Mouse (Mus musculus) erythroblast, adult 5-6 weeks (primary cell): ENCODE measurements around the gene Nmrk1. TPM values are rescaled to one million over a fixed set of nuclear protein-coding genes. Genes with fewer than 3 reads are reported as not detected.

Source experiments
- ATAC-seq: replicated peaks from 2 replicates; pipeline ENCODE4 v1.8.0; 2016; ENCODE audit warnings: moderate number of reproducible peaks, mild to moderate bottlenecking, moderate TSS enrichment, inconsistent platforms; ENCODE audit not compliant: poor library complexity, low FRiP score, severe bottlenecking
- total RNA-seq, 2 experiments: library from RNA; stranded (forward) in 1 of 2; stranded (reverse) in 1 of 2; fragments of 150-400 nt in 1 of 2; fragments of 200-764, 138-1000 nt in 1 of 2; gene quantifications; 2 replicates each; pipeline versions ENCODE4 v1.2.3 to v1.2.4; 2015 to 2017; ENCODE audit warnings: low replicate concordance in 2 of 2

Gene Nmrk1
- total RNA-seq, 2 experiments from 2014 or later, result 1.7 to 1.8 TPM

DNA sequence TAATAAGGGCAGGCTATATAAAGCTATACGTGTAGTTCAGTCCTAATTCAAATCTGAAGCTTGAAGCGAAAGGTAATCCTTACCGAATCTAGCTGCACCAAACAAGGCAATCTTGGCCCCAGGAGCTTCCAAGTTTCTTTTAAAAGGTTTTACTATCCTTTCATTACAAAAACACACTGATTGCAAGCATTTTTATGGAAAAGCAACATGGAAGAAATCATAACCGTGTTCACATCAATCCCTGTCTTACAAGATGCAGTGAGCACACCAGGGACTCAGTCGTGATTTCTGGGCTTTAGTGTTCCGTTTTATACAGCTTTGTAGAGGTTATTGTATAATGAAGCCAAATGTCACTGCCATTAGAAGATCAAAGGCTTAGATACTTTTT is 16.8 kb downstream of the Nmrk1 start:
- no peak for ATAC-seq

DNA sequence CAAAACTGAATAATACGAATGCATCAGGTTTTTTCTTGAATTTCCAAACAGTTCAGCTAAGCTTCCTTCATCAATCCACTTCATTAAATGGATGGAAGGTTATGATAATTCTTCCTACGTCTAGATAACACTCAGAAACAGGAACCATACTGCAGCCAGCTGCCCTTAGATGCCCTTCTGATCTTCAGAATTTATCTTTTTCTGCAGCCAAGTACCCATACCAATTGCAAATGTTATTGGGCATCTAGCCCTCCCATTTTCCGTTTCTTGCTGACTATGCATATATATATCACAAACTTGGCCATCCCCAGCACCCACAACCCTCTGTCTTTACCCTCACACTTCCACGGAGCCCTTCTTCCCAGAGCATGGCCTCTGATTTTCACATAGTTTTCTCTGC is 18.2 kb downstream of the Nmrk1 start:
- ATAC-seq, result no peak

DNA sequence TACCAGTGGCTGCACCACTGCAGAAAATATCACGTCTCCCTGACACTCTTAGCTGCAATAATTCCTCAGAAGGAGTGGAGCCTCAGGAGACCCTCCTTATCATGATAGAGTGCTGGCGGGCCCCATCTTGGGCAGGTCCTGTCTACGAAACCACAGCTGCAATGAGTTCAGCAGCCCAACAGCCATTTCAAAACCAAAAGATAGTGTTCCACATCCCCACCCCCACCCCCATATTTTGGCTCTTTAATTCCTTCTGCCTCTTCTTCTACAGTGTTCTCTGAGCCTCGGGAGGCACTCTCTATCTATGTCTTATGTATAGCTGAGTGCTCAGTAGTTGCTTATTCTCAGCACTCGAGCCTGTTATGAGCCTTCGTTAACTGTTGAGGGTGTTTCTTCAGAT is 18.7 kb downstream of the Nmrk1 start:
- no peak for ATAC-seq

DNA sequence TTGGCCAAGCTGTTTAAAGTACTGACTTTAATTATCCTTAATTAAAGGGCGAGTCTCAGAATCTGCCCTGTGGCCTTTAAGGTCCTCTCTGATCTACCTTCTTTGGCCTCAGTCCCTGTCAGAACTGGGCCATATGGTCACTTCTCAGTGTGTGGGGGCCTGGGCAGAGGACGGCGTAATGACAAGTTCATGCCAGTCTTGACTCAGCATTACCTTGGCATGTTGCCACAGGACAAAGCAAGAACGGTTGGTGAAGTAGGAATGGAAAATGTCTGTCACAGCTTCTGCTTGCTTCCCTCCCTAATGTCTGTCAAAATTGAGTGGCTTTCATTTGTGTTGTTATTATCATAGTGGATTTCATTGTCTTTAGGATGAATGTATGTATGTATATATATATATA is 20.8 kb downstream of the Nmrk1 start:
- peak; percentile 40; the same call in 1 of the 2 replicates for ATAC-seq

DNA sequence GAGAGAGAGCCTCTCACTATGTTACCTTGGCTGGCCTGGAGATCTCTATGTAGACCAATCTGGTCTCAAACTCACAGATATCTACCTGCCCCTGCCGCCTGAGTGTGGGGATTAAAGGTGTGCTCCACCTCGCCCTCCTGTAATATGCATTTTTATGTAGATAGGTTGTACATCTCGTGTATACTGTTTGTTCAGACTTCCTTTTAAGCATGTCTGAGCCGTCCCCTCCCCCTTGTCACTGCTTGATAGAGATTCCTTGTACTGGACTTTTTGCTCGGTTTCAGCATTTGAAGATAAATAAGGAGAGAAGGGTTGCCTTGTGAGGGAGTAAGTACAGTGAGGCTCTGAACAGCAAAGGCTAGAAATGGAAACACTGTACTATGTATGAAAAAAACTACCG is 21.3 kb downstream of the Nmrk1 start:
- ATAC-seq, result no peak

DNA sequence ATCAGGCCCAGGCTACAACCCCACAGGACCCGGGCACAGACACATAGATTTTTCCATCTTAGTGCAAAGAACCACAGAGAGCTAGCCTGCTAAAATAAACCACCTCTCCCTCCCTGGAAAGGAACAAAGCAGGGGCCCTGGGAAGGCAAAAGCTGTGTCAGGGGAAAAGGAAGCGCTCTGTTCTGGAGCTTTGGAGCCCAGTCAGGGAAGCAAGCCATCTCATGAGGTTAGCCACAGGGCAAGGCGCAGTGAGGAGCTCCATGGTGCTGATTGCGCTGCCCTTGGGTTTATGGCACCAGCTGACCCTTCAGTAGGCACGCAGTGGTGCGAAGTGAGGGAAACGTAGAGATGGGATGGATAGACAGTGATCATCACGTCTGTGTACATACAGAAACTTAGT is 22.6 kb downstream of the Nmrk1 start:
- ATAC-seq, result no peak

DNA sequence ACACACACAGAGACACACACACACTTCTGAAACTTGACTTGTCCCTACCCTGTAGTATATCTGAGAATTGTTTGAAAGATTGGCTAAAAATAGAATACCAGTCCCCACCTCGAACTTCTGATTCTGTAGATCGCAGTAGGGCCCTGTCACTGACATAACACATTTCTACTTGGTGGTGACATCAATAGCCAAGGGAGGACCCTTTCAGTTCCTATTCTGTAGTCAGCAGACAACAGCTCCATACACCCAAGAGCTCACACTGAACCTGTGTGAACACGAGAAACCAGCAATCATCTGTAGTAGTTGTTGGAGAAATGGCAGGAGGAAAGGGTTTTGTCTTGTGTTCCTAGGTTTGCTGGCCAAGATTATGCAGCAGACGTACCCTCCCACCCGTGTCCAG is 23.2 kb downstream of the Nmrk1 start:
- ATAC-seq, result no peak

DNA sequence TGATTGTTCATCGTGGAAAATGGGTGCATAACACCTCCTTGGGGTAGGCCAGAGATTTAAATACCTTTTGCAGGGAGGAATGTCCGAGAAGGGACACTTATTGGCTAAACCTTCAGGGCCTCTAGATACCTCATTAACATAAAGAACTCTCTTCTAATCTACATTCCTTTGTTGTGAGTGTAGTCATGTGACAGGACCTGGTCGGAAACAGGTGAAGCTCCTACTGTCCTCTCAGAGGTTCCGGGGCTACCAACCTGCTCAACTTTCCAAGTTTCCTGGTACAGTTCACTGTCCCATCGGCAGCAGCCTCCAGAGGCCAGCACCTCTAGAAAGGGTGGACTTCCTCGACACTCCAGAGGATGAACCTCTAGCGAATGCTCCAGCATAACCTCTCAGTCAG is 24.2 kb downstream of the Nmrk1 start:
- ATAC-seq, result no peak

DNA sequence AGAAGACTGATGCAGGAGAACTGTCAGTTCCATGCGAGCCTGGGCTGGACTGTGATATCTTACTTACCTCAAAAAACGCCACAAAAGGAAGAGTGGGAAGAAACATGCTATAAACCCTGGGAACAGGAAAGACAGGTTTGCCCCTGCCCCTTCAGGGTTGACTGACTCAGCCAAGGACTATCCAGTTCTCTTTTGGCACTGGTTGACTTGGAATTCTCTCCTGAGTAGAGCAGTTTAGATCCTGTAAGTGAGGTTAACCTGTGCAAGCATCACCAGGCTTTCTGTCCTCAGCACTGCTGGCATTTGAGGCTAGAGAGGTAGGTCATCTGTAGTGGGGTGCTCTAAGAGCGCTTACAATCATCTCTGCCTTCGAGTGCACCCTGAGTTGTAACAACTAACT is 26.7 kb downstream of the Nmrk1 start:
- no peak for ATAC-seq

DNA sequence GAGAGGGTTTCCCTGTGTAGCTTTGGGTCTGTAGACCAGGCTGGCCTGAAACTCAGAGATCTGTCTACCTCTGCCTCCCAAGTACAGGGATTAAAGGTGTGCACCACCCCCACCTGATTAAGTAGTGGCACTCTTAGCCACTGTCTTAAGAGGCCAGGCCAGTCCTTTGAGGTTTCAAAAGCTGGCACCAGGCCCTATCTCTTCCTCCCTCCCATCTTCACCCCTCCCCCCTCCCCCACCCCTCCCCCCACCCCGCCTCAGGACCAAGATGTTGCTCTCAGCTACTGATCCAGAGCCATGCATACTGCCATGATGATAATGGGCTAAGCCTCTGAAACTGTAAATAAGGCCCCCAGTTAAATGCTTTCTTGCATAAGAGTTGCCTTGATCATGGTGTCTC is 27.6 kb downstream of the Nmrk1 start:
- no peak for ATAC-seq

DNA sequence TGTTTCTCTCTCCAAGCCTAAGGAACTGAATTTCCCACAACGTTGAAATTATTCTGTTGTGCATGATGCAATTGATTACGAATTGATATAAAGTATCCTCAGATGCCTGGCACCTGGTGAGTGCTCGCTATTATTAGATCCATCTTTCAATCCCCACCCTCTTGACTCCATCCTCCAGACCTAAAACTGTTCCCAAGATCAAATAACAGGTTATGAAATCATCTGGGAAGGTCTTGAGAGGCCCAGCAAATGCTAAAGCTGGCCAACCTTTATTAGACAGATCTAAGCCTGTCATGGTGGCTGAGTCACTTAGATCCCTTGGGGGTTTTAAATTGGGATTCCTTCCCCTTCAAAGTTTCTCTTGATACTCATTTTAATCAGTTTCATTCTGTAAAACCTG is 28.7 kb downstream of the Nmrk1 start:
- no peak for ATAC-seq

DNA sequence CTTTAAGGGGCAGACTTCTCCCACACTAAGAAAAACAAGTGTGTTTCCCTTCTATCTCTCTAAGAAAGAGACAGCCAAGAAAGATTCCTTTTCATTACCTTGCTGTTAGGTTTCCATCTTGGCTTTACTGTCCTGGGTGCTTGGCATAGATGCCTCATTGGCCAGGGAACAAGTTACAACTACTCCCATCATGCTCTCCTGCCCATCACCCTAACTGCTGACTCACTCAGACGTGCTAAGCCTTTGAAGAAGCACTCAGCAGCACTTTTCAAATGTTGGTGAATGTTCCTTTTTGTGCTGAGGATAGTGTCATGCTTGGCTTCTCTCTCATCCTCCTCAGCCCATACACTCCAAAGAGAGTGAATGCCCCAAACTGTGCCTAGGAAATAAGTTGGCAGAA is 29.9 kb downstream of the Nmrk1 start:
- peak; percentile 78 for ATAC-seq

DNA sequence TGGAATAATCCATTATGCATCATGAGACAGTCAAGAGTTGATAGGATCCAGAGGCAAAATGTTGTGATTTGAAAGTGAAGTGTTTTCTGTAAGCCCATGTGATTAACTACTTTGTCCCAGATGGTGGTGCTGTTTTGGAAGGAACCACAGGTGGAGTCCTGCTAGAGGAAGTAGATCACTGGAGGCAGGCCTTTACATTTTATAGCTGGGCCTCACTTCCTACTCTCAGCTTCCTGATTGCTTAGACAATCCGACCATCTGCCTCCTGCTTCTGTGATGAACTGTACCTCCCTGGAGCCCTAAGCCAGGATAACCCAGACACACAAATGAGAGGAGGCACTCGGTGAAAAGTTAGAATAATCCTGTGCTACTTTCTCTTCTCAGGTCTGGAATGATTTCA is 32.2 kb downstream of the Nmrk1 start:
- ATAC-seq, result no peak

DNA sequence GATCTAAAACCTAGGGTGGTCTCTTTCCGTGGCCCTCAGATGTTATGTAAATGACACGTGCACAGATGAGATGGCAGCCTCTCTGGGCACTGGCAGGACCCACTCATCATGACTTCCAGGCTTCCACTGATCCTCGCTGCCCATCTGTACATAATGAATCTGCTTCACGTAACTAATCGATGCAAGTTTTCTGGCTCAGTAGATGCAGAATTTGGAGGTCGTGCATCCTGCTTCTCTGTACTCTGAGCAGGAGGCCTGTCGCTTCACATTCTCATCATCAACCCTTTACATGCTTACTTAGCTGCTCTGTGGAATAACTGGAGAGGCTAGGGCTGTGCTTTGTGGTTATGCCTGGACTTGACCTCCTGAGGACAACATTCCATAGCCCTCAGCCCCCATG is 35.2 kb downstream of the Nmrk1 start:
- ATAC-seq, result no peak

DNA sequence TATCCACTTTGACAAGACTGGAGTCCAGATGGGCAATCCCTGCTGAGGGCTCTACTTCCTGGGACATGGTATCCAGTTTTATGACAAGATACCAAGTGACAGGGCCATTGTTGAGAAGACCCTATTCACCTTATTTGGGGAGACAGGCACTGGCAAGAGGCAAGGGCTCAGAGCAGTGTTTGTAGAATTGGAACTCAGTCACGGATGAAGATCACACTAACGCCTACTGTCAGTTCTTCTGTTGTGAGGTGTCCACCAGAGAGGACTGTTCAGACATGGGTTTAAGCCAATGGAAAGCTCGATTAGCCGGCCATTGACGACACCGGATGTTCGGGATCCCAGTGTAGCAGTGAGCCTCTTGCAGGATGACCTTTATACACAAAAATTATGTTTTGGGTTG is 37.8 kb downstream of the Nmrk1 start:
- ATAC-seq, result no peak

DNA sequence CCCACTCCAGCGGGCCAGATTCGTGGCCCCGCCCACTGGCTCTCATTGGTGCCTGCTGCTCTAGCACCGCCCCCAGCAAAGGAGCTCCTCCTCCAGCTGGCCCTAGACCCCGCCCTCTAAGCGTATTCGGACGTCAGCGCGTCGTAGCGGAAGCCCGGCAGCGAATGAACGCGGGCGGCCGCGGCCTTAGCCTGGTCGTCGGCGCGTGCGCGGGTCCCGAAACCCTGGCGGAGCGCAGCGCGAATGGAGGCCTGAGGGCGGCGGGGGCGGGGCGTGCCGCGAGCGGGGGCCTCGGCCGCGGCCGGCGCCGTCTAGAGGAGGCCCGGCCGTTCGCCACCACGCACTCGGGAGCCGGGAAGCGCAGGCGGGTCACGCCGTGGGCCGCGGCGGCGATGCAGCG is 38.9 kb downstream of the Nmrk1 start, which contains the start of gene Carnmt1:
Gene Carnmt1 (plus strand): TSS at position 157 of the 400 bp plus-strand sequence.
- ATAC-seq, result peak; percentile 95

DNA sequence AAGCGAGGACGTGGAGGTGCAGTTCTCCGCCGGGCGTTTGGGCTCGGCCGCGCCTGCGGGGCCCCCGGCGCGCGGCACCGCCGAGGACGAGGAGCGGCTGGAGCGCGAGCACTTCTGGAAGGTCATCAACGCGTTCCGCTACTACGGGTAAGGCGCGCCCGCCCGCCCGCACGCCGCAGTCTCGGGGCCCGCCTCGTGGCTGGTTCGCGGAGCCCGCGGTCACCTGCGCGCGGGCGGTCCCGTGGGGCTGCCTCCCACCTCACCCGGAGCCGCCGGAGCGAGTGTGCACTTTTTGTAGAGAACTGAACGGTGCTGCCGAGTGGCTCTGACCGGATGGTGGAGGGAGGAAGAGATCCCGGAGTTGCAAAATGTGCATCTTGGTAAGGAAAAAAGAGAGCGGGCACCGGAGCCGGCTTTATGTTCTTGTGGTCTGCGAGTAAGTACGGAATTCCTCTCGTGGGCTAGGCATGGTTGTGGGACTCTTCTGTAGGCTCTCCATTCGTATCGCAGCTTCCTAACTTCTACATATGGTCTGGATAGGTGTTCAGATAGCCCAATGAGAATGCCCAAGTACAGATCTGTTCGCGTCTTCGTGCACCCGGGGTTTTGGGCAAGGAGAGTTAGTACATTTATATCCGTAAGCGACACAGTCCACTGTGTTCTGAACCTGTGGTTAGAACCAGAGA is 39.4 kb downstream of the Nmrk1 start:
- ATAC-seq, result peak; percentile 41

DNA sequence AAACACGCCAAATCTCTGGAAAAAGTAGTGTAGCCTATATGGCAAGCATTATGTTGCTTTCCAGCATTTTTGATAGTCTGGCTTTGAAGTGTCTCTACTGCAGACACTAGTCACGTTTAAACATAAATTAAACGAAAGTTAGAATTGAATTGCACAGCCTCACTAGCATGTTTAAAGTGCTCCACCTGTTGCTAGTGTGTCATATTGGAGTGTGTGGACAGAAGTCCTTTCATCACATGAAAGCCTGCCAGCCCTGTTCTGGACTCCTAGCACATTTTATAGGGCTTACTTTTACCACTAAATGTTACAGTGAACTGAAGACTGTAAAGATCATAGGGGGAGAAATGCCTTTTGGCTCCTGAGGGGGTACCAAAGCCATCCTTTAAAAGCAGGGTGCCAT is 40.7 kb downstream of the Nmrk1 start:
- ATAC-seq, result no peak

DNA sequence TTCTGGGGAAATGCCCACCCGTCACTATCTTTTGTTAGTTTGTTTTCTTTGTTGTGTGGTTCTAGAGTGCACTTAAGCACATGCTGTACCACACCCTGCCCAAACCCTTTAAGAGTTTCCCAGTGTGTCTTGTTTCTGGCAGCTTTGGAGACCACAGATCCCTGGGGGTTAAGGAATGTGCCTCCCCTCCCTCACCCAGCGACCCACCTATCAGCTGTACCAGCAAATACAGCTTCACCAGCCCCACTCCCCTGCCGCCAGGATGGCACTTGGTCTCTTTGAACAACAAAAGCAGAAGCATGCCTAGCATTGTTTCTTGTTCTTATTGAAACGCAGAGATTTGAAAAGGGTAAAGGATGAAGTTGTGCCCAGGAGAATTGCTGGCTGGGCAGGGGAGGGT is 41.4 kb downstream of the Nmrk1 start:
- no peak for ATAC-seq

DNA sequence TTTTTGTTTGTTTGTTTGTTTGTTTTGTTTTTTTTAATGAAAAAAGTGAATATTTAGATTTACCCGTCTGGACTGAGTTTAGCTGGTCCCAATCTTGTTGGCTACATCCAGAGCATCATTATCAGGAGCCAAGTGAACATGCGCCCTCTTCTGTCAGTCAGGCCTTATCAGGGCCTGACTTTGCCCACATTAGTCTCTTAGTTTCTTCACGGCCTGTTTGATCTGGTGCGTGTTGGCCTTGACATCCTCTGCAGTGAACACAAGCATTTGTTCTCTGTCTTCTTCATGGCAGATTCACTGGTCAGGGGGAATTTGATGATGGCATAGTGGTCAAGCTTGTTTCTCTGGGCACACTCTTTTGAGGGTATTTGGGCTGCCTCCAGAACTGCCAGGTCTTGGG is 50.4 kb downstream of the Nmrk1 start:
- peak; percentile 93 for ATAC-seq

DNA sequence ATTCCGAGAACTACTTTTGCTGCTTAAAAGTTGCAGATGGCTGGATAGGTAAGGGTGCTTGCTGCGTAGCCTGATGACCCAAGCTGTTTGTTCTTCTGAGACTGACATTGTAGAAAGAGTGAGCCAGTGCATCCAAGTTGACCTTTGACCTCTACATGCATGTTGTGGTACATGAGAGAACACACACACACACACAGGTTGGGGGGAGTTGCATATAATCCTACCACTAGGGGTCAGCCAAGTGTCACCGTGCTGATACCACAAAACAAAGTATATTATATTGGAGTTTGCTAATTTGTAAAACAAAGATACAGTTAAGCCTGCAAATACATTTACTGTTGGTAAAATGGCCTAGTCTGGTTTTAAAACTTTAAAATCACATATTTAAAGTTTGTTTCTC is 55.8 kb downstream of the Nmrk1 start:
- peak; percentile 86 for ATAC-seq

DNA sequence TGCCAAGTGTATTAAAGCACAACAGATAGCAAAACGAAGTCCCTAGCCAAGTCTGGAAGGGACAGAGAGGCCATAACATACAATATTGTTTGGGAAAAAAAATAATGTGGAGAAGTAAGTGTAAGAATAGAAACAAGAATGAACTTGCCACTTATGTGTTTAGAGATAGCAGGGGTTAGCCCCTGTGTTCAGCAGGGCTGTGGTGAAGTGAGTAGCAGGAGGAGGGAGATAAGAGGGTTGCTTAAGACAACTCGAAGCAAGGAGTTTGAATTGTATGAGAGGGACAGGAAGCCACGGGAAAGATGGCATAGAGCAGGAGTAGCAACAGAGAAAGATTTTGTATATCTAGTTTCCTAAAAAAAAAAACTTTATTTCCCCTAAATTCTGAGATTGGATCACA is 60.4 kb downstream of the Nmrk1 start:
- peak; percentile 82 for ATAC-seq
